Mouse (Mus musculus) granulocyte monocyte progenitor cell, adult 5-6 weeks (primary cell): ENCODE data around the gene Uox. TPM values are rescaled to one million over a fixed set of nuclear protein-coding genes. Genes with fewer than 3 reads are reported as not detected.

Source experiments
- ATAC-seq: replicated peaks from 2 replicates; pipeline ENCODE4 v1.8.0; 2016; ENCODE audit warnings: mild to moderate bottlenecking, moderate TSS enrichment, inconsistent platforms; ENCODE audit not compliant: poor library complexity, severe bottlenecking
- total RNA-seq, 2 experiments: library from RNA; stranded (forward) in 1 of 2; stranded (reverse) in 1 of 2; fragments of 200-712, 200-1000 nt in 1 of 2; fragments of >200 nt in 1 of 2; fragmentation: Nextera tagmentation in 1 of 2; gene quantifications; 2 replicates each; pipeline ENCODE4 v1.2.3; 2014 to 2017

Uox gene
- total RNA-seq, 2 experiments from 2014 or later: not detected

DNA sequence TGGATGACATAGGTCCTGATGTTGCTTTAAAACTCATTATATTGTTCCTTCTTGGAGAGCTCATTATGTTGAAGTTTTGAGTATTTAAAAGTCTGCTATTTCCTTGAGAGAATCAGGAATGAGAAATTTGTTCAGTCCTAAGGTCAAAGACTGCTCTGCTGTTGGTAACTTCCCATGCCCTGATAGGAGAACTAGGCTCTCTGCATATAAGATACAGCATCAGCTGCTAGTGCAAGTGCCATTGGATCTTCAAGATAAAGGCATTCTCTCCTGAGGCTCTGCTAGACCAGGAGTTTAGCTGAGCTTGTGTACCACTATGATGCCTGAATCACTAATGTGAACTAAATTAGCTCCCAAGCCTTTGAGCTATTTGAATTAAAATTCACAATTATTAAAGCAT is 47.7 kb downstream of the Uox start:
- ATAC-seq: no peak

DNA sequence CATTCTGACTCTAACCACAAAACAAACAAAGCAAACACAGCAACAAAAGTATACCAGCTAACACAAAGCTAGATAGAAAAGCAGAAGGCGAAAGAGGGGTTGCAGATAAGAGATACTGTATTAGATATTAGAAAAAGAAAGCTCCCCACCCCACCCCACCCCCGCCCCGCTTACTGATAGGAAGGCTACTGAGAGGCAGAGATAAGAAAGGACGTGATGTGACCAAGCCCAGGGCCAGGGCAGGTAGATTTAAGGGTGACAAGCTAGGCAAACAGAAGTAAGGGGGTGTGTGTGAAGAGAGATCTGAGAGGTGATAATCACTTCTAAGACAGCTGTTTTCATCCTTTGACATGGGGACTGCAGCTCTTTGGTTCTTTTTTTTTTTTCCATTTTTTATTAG is 48.1 kb downstream of the Uox start:
- ATAC-seq: no peak

DNA sequence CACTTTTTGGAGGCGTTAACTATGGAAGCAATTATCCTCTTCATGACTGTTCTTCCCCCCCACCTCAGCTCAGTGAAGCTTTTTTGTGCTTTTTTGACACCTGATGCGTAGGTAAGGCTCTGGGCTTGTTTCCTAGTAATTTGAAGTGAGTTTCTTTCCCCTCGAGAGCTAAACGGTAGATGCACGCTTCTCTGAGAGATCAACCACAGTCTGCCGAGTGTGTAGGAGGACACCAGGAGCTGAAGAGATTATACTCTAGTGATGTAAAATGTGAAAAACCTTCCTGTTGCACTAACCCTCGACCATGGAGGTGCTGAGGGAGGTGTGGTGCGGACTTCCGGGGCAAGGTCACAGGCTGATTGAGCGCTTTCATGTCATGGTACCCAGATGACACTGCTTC is 49.9 kb downstream of the Uox start:
- ATAC-seq: no peak

DNA sequence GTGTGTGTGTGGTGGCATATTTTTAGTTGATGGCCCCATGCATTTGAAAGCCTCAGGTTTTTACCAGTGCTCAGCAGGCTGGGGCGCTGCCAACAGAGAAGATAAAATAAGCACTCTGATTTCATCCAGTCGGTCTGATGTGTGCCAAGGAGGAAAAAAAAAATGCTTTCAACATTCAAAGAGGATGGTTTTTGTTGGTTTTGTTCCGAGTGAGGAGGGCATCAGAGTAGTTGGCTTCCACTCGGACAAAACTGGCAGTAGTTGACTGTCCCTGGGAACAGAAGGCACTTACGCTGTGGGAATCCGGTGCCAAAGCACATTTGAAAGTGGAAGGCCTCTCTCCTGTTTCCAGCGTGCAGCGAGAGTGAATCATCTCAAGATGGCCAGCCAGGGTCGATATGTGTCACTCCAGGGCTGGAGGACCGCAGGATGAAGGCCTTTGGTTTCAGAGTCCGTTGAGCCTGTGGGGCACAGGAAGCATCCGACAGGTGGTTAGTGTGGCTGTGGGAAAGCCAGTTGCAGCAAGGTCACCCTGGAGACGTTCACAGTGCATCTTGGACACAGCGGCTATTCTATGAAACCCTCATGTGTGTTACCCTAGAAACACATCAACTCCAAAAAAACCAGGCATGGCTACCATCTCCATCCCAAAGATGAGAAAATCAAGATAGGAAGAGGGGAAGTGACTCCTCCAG is 50.5 kb downstream of the Uox start:
- ATAC-seq: peak; percentile 34

DNA sequence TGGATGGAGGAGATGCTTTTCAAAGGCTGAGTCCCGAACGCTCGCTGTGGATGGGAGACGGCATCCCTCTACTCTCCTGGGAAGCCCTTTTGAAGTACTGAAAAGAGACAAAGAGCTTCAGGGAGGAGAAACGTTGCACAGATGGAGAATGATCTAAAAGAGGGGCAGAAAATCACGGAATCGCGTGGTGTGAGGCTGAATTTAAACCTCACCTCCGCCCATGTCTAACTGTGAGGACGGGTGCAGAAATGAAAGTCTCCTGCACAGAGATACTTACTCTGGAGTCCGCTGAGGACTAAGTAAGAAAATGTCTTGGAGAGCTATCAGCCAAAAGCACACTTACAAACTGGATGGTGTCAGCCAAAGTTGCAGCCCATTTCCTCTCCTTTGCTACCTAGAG is 51.7 kb downstream of the Uox start:
- ATAC-seq: no peak

DNA sequence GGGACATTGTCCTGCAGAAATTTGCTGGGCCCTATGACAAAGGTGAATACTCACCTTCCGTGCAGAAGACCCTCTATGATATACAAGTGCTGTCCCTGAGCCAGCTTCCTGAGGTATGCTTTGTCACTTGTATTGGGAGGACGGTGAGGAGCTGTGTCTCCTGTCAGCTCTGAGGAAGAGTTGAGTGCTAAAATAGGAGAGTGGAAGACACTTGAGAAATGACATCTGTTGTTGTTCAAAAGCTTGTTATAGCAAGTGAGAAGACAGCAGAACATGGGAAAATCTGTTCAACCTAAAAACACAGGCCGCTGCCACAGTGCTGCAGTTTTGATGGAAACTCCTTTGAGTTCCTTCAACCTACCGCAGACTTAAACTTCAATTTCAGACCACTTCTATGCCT is 55.5 kb downstream of the Uox start:
- ATAC-seq: no peak

DNA sequence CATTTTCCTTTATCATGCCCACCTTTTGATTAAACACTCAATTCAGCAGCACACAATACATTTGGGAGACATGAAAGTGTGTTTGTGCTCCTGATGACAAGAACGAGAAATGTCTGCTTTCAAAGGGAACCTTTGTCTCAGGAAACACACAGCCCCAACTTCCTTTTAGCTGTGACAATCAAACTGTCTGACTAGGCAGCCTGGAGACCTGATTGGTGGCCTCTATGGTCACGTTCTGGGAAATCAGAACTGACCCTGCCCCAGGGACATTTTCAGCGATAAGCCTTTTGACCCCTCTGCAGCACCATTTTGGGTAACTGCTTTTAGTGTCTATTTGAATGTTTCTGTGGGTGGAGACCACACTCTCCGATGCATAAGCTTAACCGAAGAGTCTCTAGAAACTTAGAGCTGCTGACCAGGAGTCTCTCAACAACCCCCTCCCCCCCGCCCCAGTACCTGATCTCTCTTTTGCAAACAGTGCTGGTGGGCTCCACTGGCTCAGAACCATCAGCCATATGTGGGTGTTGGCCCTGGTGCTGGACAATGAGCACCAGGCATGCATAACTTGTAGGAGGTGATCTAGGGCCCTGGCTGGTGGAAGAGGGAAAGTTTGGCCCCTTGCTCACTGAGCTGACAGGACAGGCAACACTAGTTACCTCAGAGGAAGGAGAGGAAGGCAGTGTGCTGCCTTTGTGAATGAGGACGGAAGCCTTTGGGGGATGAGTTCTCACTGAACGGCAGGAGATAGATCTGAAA is 58.2 kb downstream of the Uox start:
- ATAC-seq: peak; percentile 45

DNA sequence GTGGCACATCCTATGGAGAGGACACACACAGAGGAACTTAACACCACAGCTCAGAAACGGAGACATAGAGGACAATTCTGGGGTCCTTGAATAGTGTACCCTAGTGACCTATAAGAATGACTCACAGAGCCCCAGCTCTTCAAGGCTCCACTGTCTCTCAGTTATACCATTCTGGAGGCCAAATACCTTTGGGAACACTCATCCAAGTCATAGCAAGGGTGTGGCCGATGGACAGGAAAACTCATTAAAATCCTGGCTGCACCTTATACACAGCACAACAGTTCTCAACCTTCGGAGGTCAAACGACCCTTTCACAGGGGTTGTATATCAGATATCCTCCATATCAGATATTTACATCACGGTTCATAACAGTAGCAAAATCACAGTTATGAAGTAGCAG is 62.3 kb downstream of the Uox start:
- no peak for ATAC-seq

DNA sequence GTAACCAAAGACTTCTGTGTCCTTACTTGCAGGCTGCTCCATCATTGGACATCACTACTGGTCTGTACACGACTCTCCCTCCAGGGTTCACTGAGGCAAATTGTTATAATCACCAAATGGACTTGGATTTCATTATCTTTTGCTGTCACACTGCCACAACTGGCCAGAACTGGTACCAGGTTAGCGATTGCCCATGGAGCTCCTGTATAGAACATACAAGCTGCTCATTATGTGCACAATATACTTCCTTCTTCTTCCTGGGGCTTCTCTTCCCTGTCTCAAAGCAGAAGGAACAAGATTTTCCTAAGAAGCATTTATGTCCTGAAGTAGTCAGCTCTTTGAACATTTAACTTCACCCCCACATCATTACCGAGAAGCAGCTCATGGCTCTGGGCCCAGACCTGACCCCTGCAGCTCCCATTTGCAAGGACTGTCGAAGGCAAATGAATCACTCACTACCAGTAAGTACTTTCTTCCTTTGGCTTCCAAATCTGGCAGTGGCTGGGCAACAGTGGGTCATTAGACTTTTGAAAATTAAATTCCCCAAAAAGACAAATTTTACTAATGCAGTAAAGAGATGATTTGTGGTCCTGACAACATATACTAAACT is 71.7 kb downstream of the Uox start:
- ATAC-seq: no peak

DNA sequence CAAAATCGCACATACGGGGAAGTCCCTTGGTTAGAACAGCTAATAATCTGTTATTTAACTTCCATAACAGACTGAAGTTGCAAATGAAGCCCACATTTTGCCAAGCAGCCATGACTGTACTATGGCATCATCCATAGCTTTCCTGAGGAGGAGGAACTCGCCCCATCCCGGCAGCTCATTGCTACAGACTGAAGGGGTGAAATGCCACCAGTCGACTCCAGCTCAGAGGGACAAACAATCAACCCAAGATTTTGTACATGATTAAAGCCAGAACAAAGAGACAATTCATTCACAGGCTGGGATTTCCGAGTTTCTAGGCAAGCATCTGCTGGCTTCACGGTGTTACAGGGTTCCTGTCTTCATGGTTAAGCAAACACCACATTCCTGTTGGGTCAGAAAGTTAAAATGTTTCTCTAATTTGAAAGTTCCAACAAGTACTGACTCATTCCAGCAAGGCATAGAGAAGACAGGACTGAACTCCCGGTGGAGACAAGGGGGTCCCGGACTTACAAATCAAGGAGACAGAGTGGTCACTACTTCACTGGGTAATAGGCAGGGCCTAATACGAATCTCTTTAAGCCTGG is 79.2 kb downstream of the Uox start:
- ATAC-seq: no peak

DNA sequence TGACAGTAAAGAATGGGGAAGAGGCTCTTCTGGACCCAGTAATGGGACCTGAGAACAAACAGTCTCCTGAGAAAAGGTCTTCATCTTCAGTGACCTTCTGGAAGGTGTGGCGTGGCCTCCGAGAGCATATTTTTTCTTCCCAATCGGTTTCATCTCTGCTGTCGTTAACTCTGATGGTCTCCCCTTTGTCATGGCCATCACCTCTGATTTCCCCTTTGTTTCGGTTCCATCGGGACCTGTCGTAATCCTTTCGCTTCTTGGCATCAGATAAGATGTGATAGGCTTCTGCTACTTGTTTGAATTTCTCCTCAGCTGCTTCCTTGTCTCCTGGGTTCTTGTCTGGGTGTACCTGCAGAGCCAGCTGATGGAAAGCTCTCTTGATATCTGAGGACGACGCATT is 80.5 kb downstream of the Uox start:
- ATAC-seq: no peak

DNA sequence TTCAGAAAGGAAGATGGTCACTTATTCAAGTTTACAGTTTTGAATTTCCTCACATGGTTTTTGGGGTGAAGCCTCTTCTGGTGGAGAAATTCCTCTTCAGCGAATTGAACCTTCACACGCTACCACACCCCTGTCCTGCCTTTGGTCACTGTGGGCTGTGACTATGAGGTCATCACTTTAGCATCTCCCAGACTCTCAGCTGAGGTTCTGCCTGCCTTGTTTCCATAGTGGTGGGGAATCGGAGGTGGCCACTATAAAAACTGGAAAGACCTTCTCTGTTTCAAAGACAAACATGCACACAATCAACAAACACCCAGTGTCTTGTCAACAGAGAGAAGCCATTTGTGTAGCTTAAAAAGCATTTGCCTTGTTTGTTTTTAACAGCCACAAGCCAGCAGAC is 81.0 kb downstream of the Uox start, which contains the start of gene 4930503B20Rik:
4930503B20Rik (minus strand) TSS at position 101 of the 400 bp plus-strand sequence.
- ATAC-seq: no peak

DNA sequence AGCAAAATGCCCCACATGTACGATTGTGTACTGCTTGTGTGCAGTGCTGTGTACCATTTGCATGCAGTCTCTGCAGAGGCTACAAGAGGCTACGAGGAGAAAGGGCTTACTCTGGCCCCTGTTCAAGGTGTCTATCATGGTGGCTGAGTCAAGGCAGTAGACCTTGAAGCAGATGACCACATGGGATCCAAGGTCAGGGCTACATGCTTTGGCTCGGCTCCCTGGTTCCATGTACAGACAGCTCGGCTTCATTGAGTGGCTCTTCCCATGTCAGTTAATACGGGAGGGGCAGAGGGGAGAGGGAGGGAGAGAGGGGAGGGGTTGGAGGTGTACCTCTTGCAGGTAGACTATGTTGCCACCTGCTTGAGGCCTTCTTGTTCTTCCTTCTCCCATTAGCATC is 82.2 kb downstream of the Uox start:
- no peak for ATAC-seq

DNA sequence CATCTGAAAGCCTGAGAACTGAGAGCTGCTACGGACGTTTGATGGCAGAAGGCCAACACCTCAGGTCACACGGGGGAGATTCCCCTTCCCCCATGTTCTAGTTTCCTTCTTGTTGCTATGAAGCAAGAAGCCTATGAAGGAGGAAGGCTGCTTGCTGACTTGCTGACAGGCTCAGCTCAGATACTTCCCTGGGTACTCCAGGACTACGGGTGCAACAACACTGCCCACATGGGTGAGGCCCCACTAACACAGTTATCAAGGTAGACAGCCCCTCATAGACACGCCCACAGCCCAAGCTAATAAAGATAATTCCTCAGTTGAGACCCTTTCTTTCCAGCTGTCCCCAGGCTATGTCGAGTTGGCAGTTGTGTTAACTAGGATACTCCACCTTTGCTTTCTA is 83.5 kb downstream of the Uox start:
- ATAC-seq: peak; percentile 20; the same call in 1 of the 2 replicates

DNA sequence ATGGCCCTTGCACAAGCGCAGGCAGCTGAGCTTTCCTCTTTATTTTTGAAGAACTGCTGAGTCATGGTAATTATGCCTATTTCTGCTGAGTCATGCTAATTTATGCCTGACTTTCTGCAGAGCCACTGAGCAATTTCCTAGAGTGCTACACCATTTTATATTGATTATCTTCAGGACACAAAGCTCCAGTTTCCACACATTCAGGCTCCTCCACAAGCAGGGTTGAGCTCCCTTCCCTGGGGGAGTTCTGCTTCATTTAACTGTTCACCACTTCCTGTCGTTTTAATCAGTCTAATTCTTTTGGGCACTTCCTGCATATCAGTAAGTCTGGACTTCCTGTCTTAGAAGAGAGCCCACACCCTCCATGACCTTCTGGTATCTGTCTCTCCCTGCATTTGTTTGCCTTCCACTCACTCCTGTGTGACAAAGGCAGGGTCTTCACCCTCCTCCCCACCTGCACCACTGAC is 84.9 kb downstream of the Uox start:
- ATAC-seq: peak; percentile 36

DNA sequence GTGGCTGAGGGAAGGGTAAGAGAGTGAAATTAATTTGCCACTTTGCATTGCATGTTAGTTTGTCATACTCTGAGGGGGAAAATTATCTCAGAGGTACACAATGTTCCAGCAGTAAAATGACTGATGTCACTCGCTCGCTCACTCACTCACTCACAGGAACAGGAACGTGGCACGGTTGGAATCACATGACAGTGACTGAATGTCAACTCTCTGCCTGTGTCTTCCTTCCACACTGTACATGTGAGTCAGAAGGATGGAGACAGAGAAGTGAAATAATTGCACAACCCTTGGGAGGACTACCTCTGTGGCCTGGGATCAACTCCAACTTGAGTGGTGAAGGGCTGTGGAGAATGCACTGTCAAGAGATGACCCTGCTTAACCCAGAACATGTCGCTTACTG is 87.2 kb downstream of the Uox start:
- peak; percentile 78 for ATAC-seq

DNA sequence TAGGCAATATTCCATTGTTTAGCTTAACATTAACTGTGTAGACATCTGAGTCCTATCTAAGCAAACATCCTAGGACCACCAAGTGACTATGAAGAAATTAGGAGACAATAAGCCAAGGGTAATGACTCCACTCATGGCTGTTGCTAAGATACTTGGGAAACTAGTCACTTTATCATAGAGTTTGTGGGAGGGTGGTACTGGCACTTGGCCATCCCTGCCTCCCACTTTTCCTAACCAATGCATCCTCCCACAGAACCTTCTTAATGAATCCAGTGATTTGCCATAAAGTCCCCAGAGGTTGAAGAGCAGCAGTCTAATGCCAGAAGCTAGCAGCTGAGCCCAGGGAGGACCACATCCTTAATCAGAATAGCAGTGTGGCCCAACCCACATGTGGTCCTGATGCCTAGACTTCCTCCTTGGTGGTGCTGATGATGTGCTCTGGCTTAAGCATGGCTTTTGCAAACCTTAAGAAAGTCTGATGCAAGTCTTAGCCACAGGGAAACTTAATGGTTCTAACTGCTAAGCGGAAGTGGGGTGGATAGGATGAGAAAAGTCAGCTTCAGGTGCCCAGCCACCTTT is 87.9 kb downstream of the Uox start:
- ATAC-seq: peak; percentile 58

DNA sequence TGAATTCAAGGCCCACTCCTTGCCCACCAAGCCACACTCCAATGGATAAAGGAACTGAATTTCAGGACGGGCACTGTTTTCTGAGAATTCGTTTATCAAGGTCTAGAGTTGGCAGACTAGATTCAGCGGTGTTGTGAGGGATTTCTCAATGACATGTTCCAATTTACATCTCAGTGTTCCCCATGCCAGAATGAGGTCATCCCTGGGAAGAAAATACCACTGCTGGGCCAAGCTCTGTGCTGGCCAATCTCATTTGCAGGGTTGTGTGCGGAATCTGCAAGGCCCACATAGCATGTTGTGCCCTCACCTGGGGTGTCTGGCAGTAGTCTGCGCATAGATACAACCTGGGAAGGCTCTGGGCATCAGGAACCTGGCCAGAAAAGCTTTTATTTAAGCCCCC is 89.1 kb downstream of the Uox start:
- no peak for ATAC-seq

DNA sequence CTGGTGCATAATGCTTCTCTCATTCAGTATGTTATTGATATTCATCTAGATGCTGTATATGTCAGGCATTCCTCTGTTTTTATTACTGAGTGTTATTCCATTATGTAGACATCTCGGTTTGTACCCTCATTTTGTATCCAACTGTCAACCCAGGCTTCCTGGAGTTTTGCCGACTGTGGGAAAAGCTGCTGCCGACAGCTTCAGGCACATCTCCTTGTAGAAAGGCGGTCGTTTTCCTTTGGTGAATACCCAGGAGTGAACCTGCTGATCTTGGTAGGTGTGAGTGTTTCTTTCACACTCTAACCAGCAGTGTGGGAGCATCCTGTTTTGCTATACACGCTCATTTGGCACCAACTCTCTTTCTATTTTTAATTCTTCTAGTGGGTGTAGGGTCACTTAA is 90.8 kb downstream of the Uox start:
- no peak for ATAC-seq

DNA sequence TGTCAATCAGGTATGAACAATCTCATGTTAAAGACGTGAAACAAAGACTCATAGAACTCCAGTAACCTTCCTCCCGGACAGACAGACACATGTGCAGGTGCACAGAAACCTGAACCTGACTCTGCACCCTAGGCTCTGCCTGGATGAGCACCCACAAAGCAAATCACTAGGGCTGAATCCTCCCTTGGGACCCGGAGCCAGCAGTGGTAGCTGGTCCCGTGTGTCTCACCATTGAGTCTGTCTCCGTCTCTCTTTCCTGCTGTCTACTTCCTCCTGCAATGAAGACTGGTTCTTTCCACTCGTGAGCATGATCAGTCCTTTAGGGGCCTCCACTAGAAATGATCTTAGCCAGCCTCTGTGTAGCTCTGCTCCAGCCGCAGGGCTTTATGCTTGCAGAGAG is 91.7 kb downstream of the Uox start:
- no peak for ATAC-seq

DNA sequence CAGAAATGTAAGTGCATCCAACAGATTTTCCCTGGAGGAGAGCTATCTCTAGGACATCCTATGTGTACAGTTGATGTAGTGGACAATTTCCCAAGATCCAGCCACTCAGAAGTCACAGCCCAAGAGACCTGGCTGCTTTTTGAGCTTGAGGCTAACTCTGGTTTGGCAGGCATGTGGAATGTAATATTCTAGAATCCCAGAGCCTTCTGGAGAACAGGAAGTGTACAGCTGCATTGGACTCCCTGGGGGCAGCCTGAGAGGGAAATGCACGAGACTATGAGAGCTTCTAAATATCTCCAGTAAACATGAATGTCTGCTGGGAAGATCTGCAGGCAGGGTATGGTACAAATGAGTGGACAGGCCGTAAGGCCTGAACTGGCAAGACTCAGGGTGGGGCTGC is 100.9 kb downstream of the Uox start:
- no peak for ATAC-seq
